Mouse (Mus musculus) embryo, embryonic 10 days (tissue): Measurements from ENCODE around the gene Adam12.
A peak's percentile ranks its signal among the peaks of the same experiment; 100 is the strongest.

Experiments
- DNase-seq: peaks from one replicate; pipeline ENCODE4 v3.0.0-alpha.2; 2015; ENCODE audit warnings: low spot score

The Adam12 gene

GRCm38 (mm10) chr7:134009157-134009556 lies 222.8 kb downstream of the Adam12 start:
- no peak for DNase-seq

- DNase-seq, result no peak
Observed at GRCm38 (mm10) chr7:134007942-134008361, 224.0 kb downstream of the Adam12 start.

- DNase-seq, result no peak
Observed at GRCm38 (mm10) chr7:134001581-134001980, 230.4 kb downstream of the Adam12 start.

- no peak for DNase-seq
Observed at GRCm38 (mm10) chr7:133990930-133991329, 241.0 kb downstream of the Adam12 start.

- no peak for DNase-seq
Observed at GRCm38 (mm10) chr7:133988356-133988755, 243.6 kb downstream of the Adam12 start.

GRCm38 (mm10) chr7:133986201-133986600 lies 245.7 kb downstream of the Adam12 start:
- DNase-seq, result no peak

- DNase-seq, result no peak
Observed at GRCm38 (mm10) chr7:133985648-133986047, 246.3 kb downstream of the Adam12 start.

GRCm38 (mm10) chr7:133976388-133977122 lies 255.4 kb downstream of the Adam12 start:
- DNase-seq, result no peak

- DNase-seq, result no peak
Observed at GRCm38 (mm10) chr7:133971086-133971485, 260.9 kb downstream of the Adam12 start.

GRCm38 (mm10) chr7:133970407-133970806 lies 261.5 kb downstream of the Adam12 start:
- DNase-seq, result no peak

- DNase-seq, result no peak
Observed at GRCm38 (mm10) chr7:133967906-133968305, 264.0 kb downstream of the Adam12 start.

GRCm38 (mm10) chr7:133963501-133963900 lies 268.4 kb downstream of the Adam12 start:
- DNase-seq, result no peak

GRCm38 (mm10) chr7:133959200-133959599 lies 272.7 kb downstream of the Adam12 start:
- DNase-seq, result peak; percentile 38

- no peak for DNase-seq
Observed at GRCm38 (mm10) chr7:133957873-133958272, 274.1 kb downstream of the Adam12 start.

GRCm38 (mm10) chr7:133954111-133955091 lies 277.5 kb downstream of the Adam12 start:
- peak; percentile 43 for DNase-seq

GRCm38 (mm10) chr7:133951777-133952545 lies 280.0 kb downstream of the Adam12 start:
- no peak for DNase-seq

- no peak for DNase-seq
Observed at GRCm38 (mm10) chr7:133947360-133947759, 284.6 kb downstream of the Adam12 start.

GRCm38 (mm10) chr7:133946757-133947345 lies 285.1 kb downstream of the Adam12 start:
- DNase-seq, result no peak

GRCm38 (mm10) chr7:133946113-133946512 lies 285.8 kb downstream of the Adam12 start:
- no peak for DNase-seq

- DNase-seq, result no peak
Observed at GRCm38 (mm10) chr7:133940405-133940804, 291.5 kb downstream of the Adam12 start.

GRCm38 (mm10) chr7:133937473-133937872 lies 294.5 kb downstream of the Adam12 start:
- no peak for DNase-seq

GRCm38 (mm10) chr7:133936377-133936776 lies 295.6 kb downstream of the Adam12 start:
- DNase-seq, result no peak
